In the genomic region with DNA sequence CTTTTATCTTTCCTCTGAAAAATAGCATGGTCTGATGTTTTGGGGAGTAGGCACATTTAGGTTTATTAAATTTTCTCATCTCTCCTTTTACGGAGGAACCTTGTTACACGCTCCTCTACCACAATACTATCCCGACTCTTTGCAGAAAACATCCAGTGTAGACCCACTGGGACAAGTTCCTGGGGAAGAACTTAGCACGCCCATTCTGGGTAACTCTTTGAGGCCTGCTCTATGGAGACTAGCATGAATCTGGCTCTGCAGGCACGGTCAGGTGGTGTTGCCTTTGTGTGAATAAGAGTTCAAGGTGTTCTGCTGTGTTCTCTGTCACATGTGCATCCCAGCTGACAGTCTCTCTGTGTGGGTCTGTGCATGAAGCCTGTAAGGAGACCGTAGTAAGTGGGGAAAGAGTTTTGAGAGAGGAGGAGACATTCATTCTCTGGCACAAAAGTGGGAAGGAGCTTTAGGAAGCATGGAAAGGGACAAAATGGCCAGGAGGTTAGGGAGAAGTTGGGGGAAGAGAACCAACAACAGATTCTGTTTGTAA, we compare ENCODE assay signal across 17 mouse cellular contexts.
DNase-seq lines count a peak whose midpoint lies in the region; ATAC-seq lines count a peak whose summit lies in the region.
"Had no signal": no experiment of that assay in that cellular context is flagged by ENCODE, and none has a peak within 500 bp of the region (broad histone marks: within the 10 kb centered on the region; RNA-seq: fewer than 3 reads in every experiment).

No protein-coding gene starts in this region.

- H3K4me2 ChIP-seq in embryonic facial prominence, embryonic 14.5 days (ENCODE audit: low read depth, low read length): 0 out of 2 replicates have a peak overlapping the region, but pooled peaks have one; percentile 28
- H3K4me2 ChIP-seq in forebrain, embryonic 16.5 days (ENCODE audit: low read length): no peak overlapping the region
- peak overlapping the region; percentile 46 for H3K4me2 ChIP-seq in hindbrain, embryonic 16.5 days (ENCODE audit: low read length)
- H3K4me2 ChIP-seq in midbrain, embryonic 16.5 days (ENCODE audit: low read length): peak overlapping the region; percentile 48; the same call in 1 of the 2 replicates
- H3K4me2 ChIP-seq: heart, embryonic 11.5 days; intestine, embryonic 15.5 days; liver, embryonic 12.5 days; lung, embryonic 14.5 days had no signal

- no peaks in the 10 kb centered on the region for H3K9me3 ChIP-seq in embryonic facial prominence, embryonic 14.5 days (ENCODE audit: control insufficient read depth, low read length)
- no peaks in the 10 kb centered on the region for H3K9me3 ChIP-seq in forebrain, embryonic 16.5 days (ENCODE audit: control insufficient read depth, low read length)
- H3K9me3 ChIP-seq in hindbrain, embryonic 16.5 days (ENCODE audit: control insufficient read depth, low read length): no peaks in the 10 kb centered on the region
- no peaks in the 10 kb centered on the region for H3K9me3 ChIP-seq in midbrain, embryonic 16.5 days (replicated peaks; ENCODE audit: control insufficient read depth, low read length, poor library complexity, severe bottlenecking)
- H3K9me3 ChIP-seq: intestine, embryonic 15.5 days; limb, embryonic 10.5 days; liver, embryonic 12.5 days had no signal

- no peak overlapping the region for H3K4me3 ChIP-seq in embryonic facial prominence, embryonic 14.5 days (ENCODE audit: low read depth, low read length)
- no peak overlapping the region for H3K4me3 ChIP-seq in forebrain, embryonic 16.5 days (replicated peaks; ENCODE audit: low read length)
- no peak overlapping the region for H3K4me3 ChIP-seq in hindbrain, embryonic 16.5 days (ENCODE audit: low read length)
- 0 out of 2 replicates have a peak overlapping the region, but pooled peaks have one; percentile 11 for H3K4me3 ChIP-seq in midbrain, embryonic 16.5 days (ENCODE audit: low read depth, low read length)
- H3K4me3 ChIP-seq: intestine, embryonic 15.5 days; limb, embryonic 10.5 days; liver, embryonic 12.5 days had no signal

- no peak for ATAC-seq in embryonic facial prominence, embryonic 14.5 days (ENCODE audit: low read depth)
- peak; percentile 27; the same call in 1 of the 2 replicates for ATAC-seq in forebrain, embryonic 16.5 days
- peak; percentile 48; the same call in 1 of the 2 replicates for ATAC-seq in hindbrain, embryonic 16.5 days
- ATAC-seq in midbrain, embryonic 16.5 days: no peak
- no peak for ATAC-seq in CD4-positive, CD25-positive, alpha-beta regulatory T cell, adult 4 months
- ATAC-seq: intestine, embryonic 15.5 days; liver, embryonic 12.5 days had no signal

- H3K4me1 ChIP-seq in embryonic facial prominence, embryonic 14.5 days (ENCODE audit: control insufficient read depth, insufficient read depth, low read length): peaks cover 10% of the 10 kb centered on the region; the same call in 1 of the 2 replicates
- H3K4me1 ChIP-seq in forebrain, embryonic 16.5 days (replicated peaks; ENCODE audit: control insufficient read depth, insufficient read depth, low read length): peaks cover 15% of the 10 kb centered on the region
- no peaks in the 10 kb centered on the region; the same call in 1 of the 2 replicates for H3K4me1 ChIP-seq in hindbrain, embryonic 16.5 days (ENCODE audit: control insufficient read depth, insufficient read depth, low read depth, low read length)
- peaks cover 4% of the 10 kb centered on the region for H3K4me1 ChIP-seq in midbrain, embryonic 16.5 days (ENCODE audit: control insufficient read depth, insufficient read depth, low read length)
- H3K4me1 ChIP-seq: intestine, embryonic 15.5 days; liver, embryonic 12.5 days had no signal

- H3K27ac ChIP-seq in embryonic facial prominence, embryonic 14.5 days (replicated peaks; ENCODE audit: low read depth, low read length): no peak overlapping the region
- H3K27ac ChIP-seq in forebrain, embryonic 16.5 days (ENCODE audit: low read length): peak overlapping the region; percentile 71
- no peak overlapping the region for H3K27ac ChIP-seq in hindbrain, embryonic 16.5 days (ENCODE audit: low read depth, low read length)
- H3K27ac ChIP-seq in midbrain, embryonic 16.5 days (ENCODE audit: low read length): no peak overlapping the region
- H3K27ac ChIP-seq: intestine, embryonic 15.5 days; kidney, postnatal 0 days; limb, embryonic 10.5 days; liver, embryonic 12.5 days; macrophage had no signal

- no peak for DNase-seq in embryonic facial prominence, embryonic 14.5 days (ENCODE audit: low spot score)
- no peak for DNase-seq in spleen, postnatal 4 days (ENCODE audit: low spot score in 2 of 2)
- no peak for DNase-seq in kidney, adult 18-20 months
- DNase-seq: adrenal gland, postnatal 36 days; cerebellum, postnatal 25 days; lung, embryonic 14.5 days; thymus, adult 18-20 months had no signal

- WGBS in embryonic facial prominence, embryonic 14.5 days: 68% methylated on average over 6 of the region's 6 CpGs
- 79% methylated on average over 6 of the region's 6 CpGs for WGBS in forebrain, embryonic 16.5 days
- WGBS in hindbrain, embryonic 16.5 days: 66% methylated on average over 6 of the region's 6 CpGs
- 69% methylated on average over 6 of the region's 6 CpGs for WGBS in midbrain, embryonic 16.5 days

- H3K36me3 ChIP-seq in embryonic facial prominence, embryonic 14.5 days (ENCODE audit: control insufficient read depth, insufficient read depth, low read length): no peaks in the 10 kb centered on the region
- H3K36me3 ChIP-seq in forebrain, embryonic 16.5 days (ENCODE audit: control insufficient read depth, insufficient read depth): no peaks in the 10 kb centered on the region
- H3K36me3 ChIP-seq in hindbrain, embryonic 16.5 days (ENCODE audit: control insufficient read depth, insufficient read depth, low read length): no peaks in the 10 kb centered on the region
- H3K36me3 ChIP-seq in midbrain, embryonic 16.5 days (ENCODE audit: control insufficient read depth, insufficient read depth, low read length): no peaks in the 10 kb centered on the region
- H3K36me3 ChIP-seq: intestine, embryonic 15.5 days; limb, embryonic 10.5 days; liver, embryonic 12.5 days had no signal

- no peaks in the 10 kb centered on the region for H3K27me3 ChIP-seq in embryonic facial prominence, embryonic 14.5 days (replicated peaks; ENCODE audit: control insufficient read depth, insufficient read depth, low read length)
- H3K27me3 ChIP-seq in forebrain, embryonic 16.5 days (replicated peaks; ENCODE audit: control insufficient read depth, insufficient read depth, low read length): no peaks in the 10 kb centered on the region
- H3K27me3 ChIP-seq in hindbrain, embryonic 16.5 days (replicated peaks; ENCODE audit: control insufficient read depth, insufficient read depth, low read length): no peaks in the 10 kb centered on the region
- 0 out of 2 replicates have a peak, but pooled peaks cover 3% of the 10 kb centered on the region for H3K27me3 ChIP-seq in midbrain, embryonic 16.5 days (ENCODE audit: control insufficient read depth, insufficient read depth, low read depth, low read length)
- H3K27me3 ChIP-seq: intestine, embryonic 15.5 days; liver, embryonic 12.5 days had no signal

- H3K9ac ChIP-seq in embryonic facial prominence, embryonic 14.5 days (ENCODE audit: low read depth, low read length): no peak overlapping the region
- H3K9ac ChIP-seq in forebrain, embryonic 16.5 days (replicated peaks; ENCODE audit: low read depth, low read length): no peak overlapping the region
- no peak overlapping the region for H3K9ac ChIP-seq in hindbrain, embryonic 16.5 days (ENCODE audit: low read depth, low read length)
- H3K9ac ChIP-seq in midbrain, embryonic 16.5 days (ENCODE audit: low read depth, low read length): no peak overlapping the region
- H3K9ac ChIP-seq: intestine, embryonic 15.5 days; liver, embryonic 12.5 days; lung, embryonic 14.5 days had no signal

Comparison
In these comparisons a context has a peak if more than half of its experiments do, and no peak if none do; other contexts are left out.
1. ATAC-seq: peak in forebrain, embryonic 16.5 days (single experiment) and hindbrain, embryonic 16.5 days (single experiment); none in embryonic facial prominence, embryonic 14.5 days (single experiment), midbrain, embryonic 16.5 days (single experiment) and CD4-positive, CD25-positive, alpha-beta regulatory T cell, adult 4 months (single experiment).